Mouse (Mus musculus): ENCODE data around the gene Vps37c.

DNA sequence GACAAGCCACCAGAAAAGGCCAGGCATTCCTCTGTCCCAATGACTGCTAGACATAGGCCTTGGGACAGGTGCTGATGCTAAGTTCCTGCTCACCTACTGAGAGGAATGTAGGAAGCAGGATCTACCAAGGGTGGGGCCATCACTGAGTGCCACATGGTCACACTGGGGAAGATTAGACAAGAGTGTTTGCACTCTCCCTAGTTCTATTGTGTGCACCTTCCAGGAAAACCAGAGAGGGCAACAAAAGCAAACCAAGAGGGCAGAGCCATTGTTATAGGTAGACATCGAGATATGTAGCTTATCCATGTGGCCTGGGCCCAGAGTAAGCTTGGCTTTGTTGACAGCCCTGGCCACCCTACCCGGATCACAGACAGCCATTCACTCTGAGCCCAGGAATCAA, 2.8 kb upstream of the Vps37c start:
- TF ChIP-seq CTCF (IDR thresholded peaks at IDR 0.05; ENCODE audit: control insufficient read depth, insufficient read depth, insufficient replicate concordance, low read depth, low read length) (no peak), POLR2A (IDR thresholded peaks at IDR 0.05; ENCODE audit: control insufficient read depth, low read depth, low read length) (no peak)
